Mouse (Mus musculus) E14TG2a.4 (cell line): Measurements from ENCODE around the gene Atf6.

Source experiments
- CTCF ChIP-seq: conservative IDR thresholded peaks from 2 replicates; pipeline ENCODE4 v1.5.1; 2014; ENCODE audit warnings: low read length
- POU5F1 ChIP-seq: IDR thresholded peaks from 2 replicates; pipeline ENCODE4 v1.6.1; 2014; ENCODE audit warnings: low read length, borderline replicate concordance

DNA sequence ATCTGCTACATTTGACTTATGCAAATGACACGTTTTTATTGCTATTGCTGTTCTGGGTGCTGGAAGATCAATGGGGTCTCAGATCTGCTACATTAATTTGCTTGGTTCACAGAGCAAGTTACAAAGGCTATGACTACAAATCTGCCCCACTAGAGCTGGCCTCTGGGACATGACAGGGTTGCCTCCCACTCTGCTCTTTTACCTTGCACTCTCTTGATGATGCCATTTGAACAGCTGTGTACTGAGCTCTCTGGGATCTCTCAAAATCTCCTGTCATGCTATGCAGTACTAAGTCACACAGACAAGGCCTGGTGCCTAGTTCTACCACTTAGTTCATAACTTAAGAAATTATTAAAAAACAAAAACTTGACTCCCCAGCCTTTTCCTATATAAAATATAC is 79.9 kb downstream of the Atf6 start:
- TF ChIP-seq CTCF (no peak), POU5F1 (no peak)
